Mouse (Mus musculus) midbrain, postnatal 0 days (tissue): ENCODE measurements around the gene Cdh13. TPM values are rescaled to one million over a fixed set of nuclear protein-coding genes. Genes with fewer than 3 reads are reported as not detected.
A peak's percentile ranks its signal among the peaks of the same experiment; 100 is the strongest.

Experiments
- ATAC-seq: fragments of 200-750 bp; cut with Nextera tagmentation; 2 replicates; pipeline ENCODE4 v1.8.0; 2017; ENCODE audit warnings: moderate number of reproducible peaks, mild to moderate bottlenecking, moderate TSS enrichment, moderate library complexity; ENCODE audit not compliant: low FRiP score
- DNase-seq: peaks from one replicate; pipeline ENCODE4 v3.0.0-alpha.2; 2015; ENCODE audit warnings: low spot score
- H3K27ac ChIP-seq: fragments of 300-500 bp; sonication (generic); 2 replicates; pipeline ENCODE4 v1.5.1; 2014; ENCODE audit warnings: low read depth, mild to moderate bottlenecking, low read length, mixed read lengths
- H3K27me3 ChIP-seq: fragments of 300-500 bp; sonication (generic); 2 replicates; pipeline ENCODE4 v1.6.1; 2014; ENCODE audit warnings: low read length, control low read depth, mixed read lengths; ENCODE audit not compliant: insufficient read depth
- H3K36me3 ChIP-seq: fragments of 300-500 bp; sonication (generic); 2 replicates; pipeline ENCODE4 v1.6.1; 2014; ENCODE audit warnings: low read length, control low read depth, mixed read lengths; ENCODE audit not compliant: insufficient read depth
- H3K4me1 ChIP-seq: fragments of 300-500 bp; sonication (generic); 2 replicates; pipeline ENCODE4 v1.6.1; 2014; ENCODE audit warnings: mild to moderate bottlenecking, control low read depth, antibody characterized with exemption, low read length, mixed read lengths; ENCODE audit not compliant: insufficient read depth
- H3K4me2 ChIP-seq: fragments of 300-500 bp; sonication (generic); 2 replicates; pipeline ENCODE4 v1.6.1; 2014; ENCODE audit warnings: low read depth, mild to moderate bottlenecking, low read length, mixed read lengths; ENCODE audit not compliant: poor library complexity, severe bottlenecking
- H3K4me3 ChIP-seq: fragments of 300-500 bp; sonication (generic); 2 replicates; pipeline ENCODE4 v1.5.1; 2014; ENCODE audit warnings: low read depth, mild to moderate bottlenecking, low read length, moderate library complexity
- H3K9ac ChIP-seq: fragments of 300-500 bp; sonication (generic); replicated peaks from 2 replicates; pipeline ENCODE4 v1.6.1; 2014; ENCODE audit warnings: mild to moderate bottlenecking, low read length, moderate library complexity, mixed read lengths; ENCODE audit not compliant: poor library complexity, severe bottlenecking
- H3K9me3 ChIP-seq: fragments of 300-500 bp; sonication (generic); 2 replicates; pipeline ENCODE4 v1.6.1; 2016; ENCODE audit warnings: low read length, control low read depth
- CTCF ChIP-seq: IDR thresholded peaks from 2 replicates; pipeline ENCODE4 v1.5.1; 2016; ENCODE audit warnings: antibody characterized with exemption, mild to moderate bottlenecking
- WGBS: fragments of 180-500 bp; shearing (Covaris S2); extraction: QIAGEN DNeasy Blood & Tissue Kit; methylation state at CpG from one replicate; pipeline ENCODE4 v1.1.7; 2014; 5-methylcytosine and 5-hydroxymethylcytosine counted together
- polyA plus RNA-seq: library from polyadenylated mRNA; unstranded; fragments of >200 nt; fragmentation: Nextera tagmentation; extraction: Ambion mirVana; gene quantifications from 2 replicates; pipeline ENCODE4 v1.2.1, GENCODE M21; 2015
- total RNA-seq: library from RNA; depleted of rRNA; stranded (reverse); fragments of >200 nt; gene quantifications from 2 replicates; pipeline ENCODE4 v1.2.3, GENCODE M21; 2014

Gene Cdh13
- total and polyA plus RNA-seq, 2 experiments from 2014 or later = 199 to 203 TPM

DNA sequence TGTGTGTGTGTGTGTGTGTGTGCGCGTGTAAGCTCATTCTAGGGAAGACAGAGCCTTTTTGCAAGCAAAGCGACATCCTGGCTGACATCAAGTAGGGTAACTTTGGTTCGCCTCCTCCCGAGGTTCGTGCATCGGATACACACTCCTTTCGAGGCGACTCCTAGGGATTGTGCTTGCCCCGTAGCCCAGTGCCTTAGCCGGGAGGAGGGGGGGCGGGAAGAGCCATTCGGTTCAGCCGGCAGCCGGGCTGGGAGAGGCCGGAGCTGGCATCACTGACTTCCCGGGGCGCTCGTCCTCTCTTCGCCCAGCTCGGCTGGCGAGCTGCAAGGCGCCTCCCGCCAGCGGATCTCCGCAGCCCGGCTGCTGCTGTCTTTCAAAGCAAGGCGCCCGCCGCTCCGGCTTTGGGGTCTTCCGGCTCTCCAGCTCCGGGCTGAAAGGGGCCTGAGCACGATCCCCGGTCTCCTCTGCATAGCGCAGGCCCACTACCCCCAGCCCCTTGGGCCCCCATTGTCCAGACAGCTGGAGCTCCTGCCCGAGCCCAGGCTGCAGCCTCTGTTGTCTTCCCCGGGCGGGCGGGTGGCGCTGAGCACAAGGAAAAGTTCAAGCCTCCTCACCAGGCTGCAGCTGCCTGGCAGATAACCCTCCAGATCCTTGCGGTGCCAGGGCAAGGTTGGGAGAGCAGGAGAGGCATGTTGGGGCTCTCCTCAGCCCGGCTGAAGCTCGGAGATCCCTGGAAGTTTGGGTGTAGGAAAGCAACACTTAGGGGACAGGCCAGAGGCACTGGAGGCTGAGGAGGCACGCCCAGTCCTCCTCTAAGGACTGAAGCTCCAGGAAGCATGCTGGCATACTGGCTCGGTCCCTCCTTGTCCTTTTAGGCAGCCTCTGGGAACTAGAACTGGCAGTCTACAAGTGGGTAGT is 838 bp downstream of the Cdh13 start:
- peaks cover 11% of the 10 kb centered on the region for H3K4me1 ChIP-seq
- H3K27me3 ChIP-seq = no peaks in the 10 kb centered on the region
- TF ChIP-seq CTCF = no peak
- DNase-seq (peak; percentile 45), ATAC-seq (peak; percentile 27; the same call in 1 of the 2 replicates)
- H3K9ac ChIP-seq = peak overlapping the region; percentile 58
- peak overlapping the region; percentile 70 for H3K4me2 ChIP-seq
- H3K27ac ChIP-seq = peak overlapping the region; percentile 55; the same call in 1 of the 2 replicates
- H3K36me3 ChIP-seq = no peaks in the 10 kb centered on the region
- WGBS = 1% methylated on average over 44 of the region's 46 CpGs
- H3K9me3 ChIP-seq = no peaks in the 10 kb centered on the region
- peak overlapping the region; percentile 60 for H3K4me3 ChIP-seq

GRCm38 (mm10) chr8:118285596-118286281 is 2.2 kb downstream of the Cdh13 start:
- 26% methylated on average over 10 of the region's 10 CpGs for WGBS
- TF ChIP-seq CTCF = no peak

DNA sequence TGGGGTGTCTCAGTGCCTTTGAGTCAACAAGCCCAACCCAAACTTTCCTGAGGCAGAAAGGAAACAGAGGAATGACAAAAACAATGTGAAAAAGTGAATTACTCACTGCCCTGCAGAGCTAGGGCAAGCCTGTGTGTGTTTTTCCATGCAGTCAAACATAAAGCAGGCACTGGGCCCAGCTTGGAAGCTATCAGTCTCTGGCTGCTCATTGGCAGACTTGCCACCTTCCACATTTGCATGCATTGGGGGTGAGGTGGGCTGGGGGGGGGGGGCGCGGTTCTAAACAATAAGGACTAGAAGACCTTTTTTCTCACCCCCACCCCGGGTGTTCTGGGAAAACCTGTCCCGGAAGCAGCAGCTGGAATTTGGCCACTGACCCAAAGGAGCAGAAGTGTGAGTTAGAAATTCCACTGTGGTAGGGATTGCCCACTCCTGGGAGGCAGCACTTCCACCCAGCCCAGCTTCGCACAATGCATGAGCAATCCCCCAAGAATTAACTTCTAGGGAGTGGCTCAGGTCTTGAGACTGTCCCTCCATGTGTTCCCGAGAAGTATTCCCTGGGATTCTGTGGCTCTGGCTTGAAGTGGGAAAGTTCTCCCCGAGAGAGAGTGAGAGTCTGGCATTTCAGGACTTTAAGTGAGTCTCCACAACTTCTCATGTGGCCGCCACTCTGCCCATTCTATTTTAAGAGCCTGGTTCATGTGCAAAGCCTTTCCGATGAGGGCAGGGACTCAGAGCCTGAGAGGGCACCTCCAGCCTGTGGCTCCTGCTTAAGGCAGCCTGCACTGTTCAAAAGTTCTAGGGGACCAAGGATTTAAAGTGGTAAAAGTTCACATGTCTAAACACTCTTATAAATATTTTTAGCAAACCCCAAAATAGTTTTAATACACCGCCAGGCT is 3.0 kb downstream of the Cdh13 start:
- Histone ChIP-seq H3K27me3 (no peaks in the 10 kb centered on the region), H3K9me3 (no peaks in the 10 kb centered on the region), H3K4me3 (peak overlapping the region; percentile 60), H3K9ac (0 out of 2 replicates have a peak overlapping the region, but pooled peaks have one; percentile 42), H3K27ac (no peak overlapping the region), H3K4me2 (peak overlapping the region; percentile 70), H3K36me3 (no peaks in the 10 kb centered on the region), H3K4me1 (peaks cover 11% of the 10 kb centered on the region)
- WGBS = 39% methylated on average over 10 of the region's 10 CpGs
- no peak for TF ChIP-seq CTCF
- ATAC-seq (no peak), DNase-seq (peak; percentile 35)

More at GRCm38 (mm10) chr8:118285596-118286281, 2.2 kb downstream of the Cdh13 start:
- Histone ChIP-seq H3K27me3 (no peaks in the 10 kb centered on the region), H3K4me3 (peak overlapping the region; percentile 60), H3K4me1 (peaks cover 11% of the 10 kb centered on the region), H3K9ac (peak overlapping the region; percentile 58; the same call in 1 of the 2 replicates), H3K36me3 (no peaks in the 10 kb centered on the region), H3K27ac (no peak overlapping the region), H3K9me3 (no peaks in the 10 kb centered on the region), H3K4me2 (peak overlapping the region; percentile 70)
- no peak for ATAC-seq
- DNase-seq = no peak

DNA sequence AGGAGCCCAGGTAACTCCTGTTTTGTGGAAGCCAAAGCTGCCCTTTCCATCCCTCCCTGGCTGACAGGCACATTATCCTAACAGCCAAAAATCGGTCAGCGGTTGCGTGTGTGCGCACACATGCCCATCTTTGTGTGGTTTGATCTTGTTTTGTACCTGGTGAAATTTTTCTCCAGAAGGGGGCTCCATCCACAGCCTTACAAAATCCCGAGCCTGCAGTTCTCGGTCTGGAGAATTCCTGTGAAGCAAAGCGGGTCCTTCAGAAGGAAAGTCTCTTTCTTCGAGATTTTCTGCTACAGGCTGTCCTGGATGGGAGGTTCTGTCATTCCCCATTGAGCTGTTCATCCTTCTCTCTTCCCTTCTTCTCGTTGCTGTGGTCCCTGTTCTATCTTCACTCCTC is 4.0 kb downstream of the Cdh13 start:
- Histone ChIP-seq H3K4me3 (no peak overlapping the region), H3K9ac (no peak overlapping the region), H3K27ac (no peak overlapping the region), H3K9me3 (no peaks in the 10 kb centered on the region), H3K36me3 (no peaks in the 10 kb centered on the region), H3K4me2 (peak overlapping the region; percentile 12; the same call in 1 of the 2 replicates), H3K4me1 (peaks cover 11% of the 10 kb centered on the region), H3K27me3 (no peaks in the 10 kb centered on the region)
- 31% methylated on average over 9 of the region's 9 CpGs for WGBS
- peak; percentile 83 for DNase-seq
- TF ChIP-seq CTCF = peak; percentile 86
- no peak for ATAC-seq

DNA sequence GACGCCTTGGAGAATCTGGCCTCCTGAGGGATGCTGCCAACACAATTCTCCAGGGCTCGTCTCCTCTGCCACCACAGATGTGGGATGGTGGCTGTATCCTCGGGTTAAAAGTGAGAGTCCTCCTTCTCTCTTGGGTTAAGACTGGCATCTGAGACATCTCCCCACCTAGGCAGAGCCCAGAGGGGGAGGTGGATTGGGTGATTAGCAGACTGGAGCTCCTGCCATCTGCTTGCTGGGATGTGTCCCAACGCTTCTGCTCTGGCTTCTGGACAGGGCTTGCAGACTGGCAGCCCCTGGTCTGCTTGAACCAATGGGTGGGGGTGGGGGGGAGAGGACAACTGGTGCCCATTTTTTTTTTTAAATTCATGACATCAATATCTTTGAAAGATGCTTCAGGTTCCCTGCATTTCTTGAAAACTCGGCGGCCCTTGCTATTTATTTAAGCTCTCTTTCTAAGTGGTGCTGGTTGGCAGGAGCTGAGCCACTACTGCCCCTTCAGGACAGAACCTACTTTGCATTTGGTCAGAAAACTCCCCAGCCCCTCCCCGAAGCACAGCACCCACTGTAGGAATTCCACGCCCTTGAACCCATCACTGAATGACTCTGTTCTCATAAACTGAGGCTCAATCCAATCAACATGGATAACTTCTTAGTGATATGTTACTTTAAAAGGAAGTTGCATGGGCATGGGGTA is 4.9 kb downstream of the Cdh13 start:
- 63% methylated on average over 8 of the region's 8 CpGs for WGBS
- no peak overlapping the region for H3K4me3 ChIP-seq
- DNase-seq = peak; percentile 41

More for the DNA sequence above, 4.9 kb downstream of the Cdh13 start:
- Histone ChIP-seq H3K4me1 (peaks cover 11% of the 10 kb centered on the region), H3K36me3 (no peaks in the 10 kb centered on the region), H3K4me2 (no peak overlapping the region), H3K27me3 (no peaks in the 10 kb centered on the region), H3K27ac (no peak overlapping the region), H3K9ac (no peak overlapping the region), H3K9me3 (no peaks in the 10 kb centered on the region)
- peak; percentile 49 for TF ChIP-seq CTCF
- no peak for ATAC-seq
